Mouse (Mus musculus) kidney, embryonic 14.5 days (tissue): ENCODE data around the gene Olfr763. TPM values are rescaled to one million over a fixed set of nuclear protein-coding genes. Genes with fewer than 3 reads are reported as not detected.
"Not testable (repeated sequence)": the region's sequence is repeated elsewhere in the genome, so short reads cannot be mapped to it uniquely, and the experiment has no call there.

Experiments used
- ATAC-seq: fragments of 200-750 bp; cut with Nextera tagmentation; 2 replicates; pipeline ENCODE4 v1.8.0; 2017; ENCODE audit warnings: moderate number of reproducible peaks, mild to moderate bottlenecking, moderate TSS enrichment, moderate library complexity; ENCODE audit not compliant: low FRiP score, low TSS enrichment
- H3K27ac ChIP-seq: fragments of 300-500 bp; sonication (generic); 2 replicates; pipeline ENCODE4 v1.5.1; 2014; ENCODE audit warnings: low read depth, mild to moderate bottlenecking, low read length, moderate library complexity, mixed read lengths
- H3K27me3 ChIP-seq: fragments of 300-500 bp; sonication (generic); 2 replicates; pipeline ENCODE4 v1.6.1; 2014; ENCODE audit warnings: mild to moderate bottlenecking, low read length; ENCODE audit not compliant: control insufficient read depth, insufficient read depth
- H3K36me3 ChIP-seq: fragments of 300-500 bp; sonication (generic); 2 replicates; pipeline ENCODE4 v1.6.1; 2014; ENCODE audit warnings: low read length, mixed read lengths; ENCODE audit not compliant: control insufficient read depth, insufficient read depth
- H3K4me1 ChIP-seq: fragments of 300-500 bp; sonication (generic); 2 replicates; pipeline ENCODE4 v1.6.1; 2014; ENCODE audit warnings: low read length, mixed read lengths; ENCODE audit not compliant: control insufficient read depth, insufficient read depth
- H3K4me2 ChIP-seq: fragments of 300-500 bp; sonication (generic); replicated peaks from 2 replicates; pipeline ENCODE4 v1.6.1; 2014; ENCODE audit warnings: low read depth, mild to moderate bottlenecking, low read length
- H3K4me3 ChIP-seq: fragments of 300-500 bp; sonication (generic); 2 replicates; pipeline ENCODE4 v1.5.1; 2014; ENCODE audit warnings: mild to moderate bottlenecking, low read length
- H3K9ac ChIP-seq: fragments of 300-500 bp; sonication (generic); 2 replicates; pipeline ENCODE4 v1.6.1; 2014; ENCODE audit warnings: low read depth, mild to moderate bottlenecking, low read length, moderate library complexity
- H3K9me3 ChIP-seq: fragments of 300-500 bp; sonication (generic); 2 replicates; pipeline ENCODE4 v1.6.1; 2016; ENCODE audit warnings: low read length; ENCODE audit not compliant: control insufficient read depth
- WGBS: fragments of 180-500 bp; shearing (Covaris S2); extraction: QIAGEN DNeasy Blood & Tissue Kit; methylation state at CpG from one replicate; pipeline ENCODE4 v1.1.7; 2014; 5-methylcytosine and 5-hydroxymethylcytosine counted together
- polyA plus RNA-seq: library from polyadenylated mRNA; unstranded; fragments of >200 nt; fragmentation: Nextera tagmentation; extraction: Ambion mirVana; gene quantifications from 2 replicates; pipeline ENCODE4 v1.2.1, GENCODE M21; 2014

Olfr763 gene
- polyA plus RNA-seq, 1 experiment from 2014 or later, result not detected

DNA sequence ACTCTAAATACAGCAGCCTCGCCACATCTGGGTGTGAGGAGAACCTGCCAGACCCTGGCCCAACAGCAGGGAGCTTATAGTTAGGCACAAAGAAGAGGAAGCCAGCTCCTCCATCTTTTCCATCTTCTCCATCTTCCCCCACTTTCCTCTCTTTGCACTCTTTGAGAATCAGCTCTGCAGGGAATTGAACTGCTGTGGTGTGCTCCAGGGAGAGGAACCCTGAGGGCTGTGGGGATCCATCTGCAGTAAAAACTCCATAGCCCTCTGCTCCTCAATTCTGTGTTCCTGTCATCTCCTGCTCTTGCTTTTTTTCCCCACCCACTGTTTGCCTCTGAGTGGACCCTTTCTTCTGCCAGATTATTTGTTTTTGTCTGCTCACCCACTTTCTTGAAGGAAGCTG, 21.5 kb upstream of the Olfr763 start, which contains the start of gene Olfr9:
Gene Olfr9, plus strand, starts transcription at position 301 of the 400 bp plus-strand sequence.
- not testable (repeated sequence) for H3K27me3 ChIP-seq, H3K9ac ChIP-seq, H3K4me2 ChIP-seq, ATAC-seq, H3K36me3 ChIP-seq, H3K9me3 ChIP-seq, H3K27ac ChIP-seq, H3K4me3 ChIP-seq, H3K4me1 ChIP-seq
- WGBS, result 50% methylated on average over 1 of the region's 1 CpGs

GRCm38 (mm10) chr10:128990129-128990850, 20.3 kb upstream of the Olfr763 start:
- not testable (repeated sequence) for H3K9me3 ChIP-seq, H3K9ac ChIP-seq, H3K4me1 ChIP-seq, H3K27ac ChIP-seq, H3K27me3 ChIP-seq, H3K36me3 ChIP-seq, H3K4me2 ChIP-seq, H3K4me3 ChIP-seq
- 65% methylated on average over 6 of the region's 10 CpGs for WGBS
- ATAC-seq, result 0 out of 2 replicates have a peak, but pooled peaks have one; percentile 49

DNA sequence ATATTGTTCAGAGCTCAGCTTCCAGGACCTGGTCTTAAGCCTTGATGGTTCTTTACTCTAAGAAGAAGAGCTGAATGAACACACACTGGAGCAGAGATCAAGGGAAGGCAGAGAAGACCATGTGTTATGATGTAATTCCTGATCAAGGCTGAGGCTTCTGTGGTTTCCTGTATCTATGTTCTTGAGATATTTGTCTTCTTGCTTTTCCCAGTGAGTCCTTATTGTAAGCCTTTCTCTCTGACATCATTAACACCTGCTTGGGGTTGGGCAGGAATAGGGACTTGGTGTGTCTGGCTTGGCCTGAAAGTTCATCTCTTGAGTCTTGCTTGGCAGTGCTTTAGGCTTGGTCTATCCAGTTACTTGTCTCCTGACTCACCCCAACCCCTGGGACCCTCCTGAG, 19.6 kb upstream of the Olfr763 start:
- Histone ChIP-seq H3K9me3 (no peaks in the 10 kb centered on the region), H3K27ac (no peak overlapping the region), H3K9ac (no peak overlapping the region), H3K4me3 (no peak overlapping the region), H3K36me3 (no peaks in the 10 kb centered on the region), H3K27me3 (no peaks in the 10 kb centered on the region; the same call in 1 of the 2 replicates), H3K4me2 (no peak overlapping the region), H3K4me1 (no peaks in the 10 kb centered on the region)
- ATAC-seq, result no peak

DNA sequence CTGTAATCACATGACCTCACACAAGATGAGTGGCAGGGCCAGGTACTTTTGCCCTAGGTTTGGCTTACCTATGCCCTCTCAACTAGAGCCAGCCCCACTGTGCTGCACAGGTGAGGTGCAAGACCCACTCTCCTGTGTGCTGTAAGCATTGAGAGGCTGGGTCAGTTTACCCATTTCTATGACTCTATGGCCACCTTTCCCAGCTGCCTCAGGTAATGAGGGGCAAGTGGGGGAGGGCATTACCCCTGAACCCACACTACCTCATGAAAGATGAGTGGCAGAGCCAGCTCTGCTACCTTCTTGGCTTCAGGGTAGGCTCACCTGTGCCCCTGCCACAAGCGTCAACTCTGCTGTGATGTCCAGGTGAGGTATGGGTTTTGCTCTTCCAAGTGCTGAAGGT, 14.8 kb upstream of the Olfr763 start:
- ATAC-seq, result no peak
- no peak overlapping the region for H3K9ac ChIP-seq
- WGBS, result 85% methylated on average over 1 of the region's 1 CpGs

GRCm38 (mm10) chr10:128996523-128997040, 14.0 kb upstream of the Olfr763 start:
- Histone ChIP-seq H3K27ac (no peak overlapping the region), H3K4me3 (no peak overlapping the region), H3K9ac (no peak overlapping the region), H3K9me3 (no peaks in the 10 kb centered on the region), H3K4me1 (no peaks in the 10 kb centered on the region), H3K4me2 (no peak overlapping the region), H3K27me3 (no peaks in the 10 kb centered on the region; the same call in 1 of the 2 replicates), H3K36me3 (no peaks in the 10 kb centered on the region)
- ATAC-seq, result no peak
- WGBS, result 78% methylated on average over 4 of the region's 4 CpGs

More for the DNA sequence above, 14.8 kb upstream of the Olfr763 start:
- no peaks in the 10 kb centered on the region for H3K36me3 ChIP-seq
- no peak overlapping the region for H3K4me2 ChIP-seq
- no peaks in the 10 kb centered on the region for H3K4me1 ChIP-seq
- no peak overlapping the region for H3K4me3 ChIP-seq
- no peak overlapping the region for H3K27ac ChIP-seq
- H3K9me3 ChIP-seq, result no peaks in the 10 kb centered on the region
- H3K27me3 ChIP-seq, result no peaks in the 10 kb centered on the region; the same call in 1 of the 2 replicates

GRCm38 (mm10) chr10:129004032-129004920, 6.3 kb upstream of the Olfr763 start:
- Histone ChIP-seq H3K4me2 (no peak overlapping the region), H3K9ac (no peak overlapping the region), H3K4me3 (no peak overlapping the region), H3K4me1 (no peaks in the 10 kb centered on the region), H3K27ac (no peak overlapping the region), H3K27me3 (no peaks in the 10 kb centered on the region), H3K36me3 (no peaks in the 10 kb centered on the region), H3K9me3 (no peaks in the 10 kb centered on the region)
- 86% methylated on average over 14 of the region's 14 CpGs for WGBS
- ATAC-seq, result no peak

DNA sequence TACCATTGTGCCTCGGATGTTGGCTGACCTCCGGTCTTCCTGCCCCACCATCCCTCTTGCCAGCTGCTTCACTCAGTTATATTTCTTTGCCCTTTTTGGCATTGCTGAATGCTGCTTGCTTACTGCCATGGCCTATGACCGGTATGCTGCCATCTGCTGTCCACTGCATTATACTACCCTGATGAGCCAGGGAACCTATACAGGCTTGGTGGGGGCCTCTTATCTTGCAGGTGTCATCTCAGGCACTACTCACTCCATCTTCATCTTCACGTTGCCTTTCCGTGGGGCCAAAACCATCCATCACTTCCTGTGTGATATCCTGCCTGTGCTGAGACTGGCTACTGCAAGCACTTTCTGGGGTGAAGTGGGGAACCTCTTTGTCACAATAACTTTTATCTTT, 920 bp downstream of the Olfr763 start:
- H3K27me3 ChIP-seq, H3K4me2 ChIP-seq, H3K9me3 ChIP-seq, ATAC-seq, H3K36me3 ChIP-seq, H3K4me1 ChIP-seq, H3K27ac ChIP-seq, H3K9ac ChIP-seq, H3K4me3 ChIP-seq: not testable (repeated sequence)
- 33% methylated on average over 1 of the region's 5 CpGs for WGBS

DNA sequence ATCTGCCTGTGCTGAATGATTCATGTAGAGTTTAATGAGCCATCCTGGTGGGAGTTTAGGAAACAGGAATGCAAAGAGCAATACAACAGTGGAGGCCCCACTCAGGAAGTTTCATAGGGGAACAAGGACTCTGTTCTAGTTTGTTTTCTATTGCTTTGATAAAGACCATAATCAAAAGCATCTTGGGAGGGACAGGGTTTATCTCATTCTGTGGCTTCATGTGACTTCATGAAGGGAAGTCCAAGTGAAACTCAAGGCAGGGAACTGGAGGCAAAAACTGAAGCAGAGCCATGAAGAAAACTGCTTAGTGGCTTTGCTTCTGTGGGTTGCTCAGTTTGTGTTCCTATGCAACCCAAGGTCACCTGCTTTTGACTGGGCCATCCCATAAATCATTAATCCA, 3.9 kb downstream of the Olfr763 start:
- Histone ChIP-seq H3K9ac (no peak overlapping the region), H3K4me3 (no peak overlapping the region)

GRCm38 (mm10) chr10:129023319-129023718, 12.7 kb downstream of the Olfr763 start:
- no peaks in the 10 kb centered on the region for H3K27me3 ChIP-seq
- no peak overlapping the region for H3K9ac ChIP-seq
- no peaks in the 10 kb centered on the region for H3K9me3 ChIP-seq
- H3K27ac ChIP-seq, result no peak overlapping the region
- no peaks in the 10 kb centered on the region for H3K36me3 ChIP-seq
- ATAC-seq, result peak; percentile 64
- H3K4me3 ChIP-seq, result no peak overlapping the region
- H3K4me2 ChIP-seq, result no peak overlapping the region
- no peaks in the 10 kb centered on the region for H3K4me1 ChIP-seq

More for the DNA sequence above, 3.9 kb downstream of the Olfr763 start:
- H3K36me3 ChIP-seq, result no peaks in the 10 kb centered on the region
- no peak overlapping the region for H3K27ac ChIP-seq
- no peaks in the 10 kb centered on the region for H3K9me3 ChIP-seq
- no peaks in the 10 kb centered on the region for H3K4me1 ChIP-seq
- H3K4me2 ChIP-seq, result no peak overlapping the region
- ATAC-seq, result no peak
- H3K27me3 ChIP-seq, result no peaks in the 10 kb centered on the region
